Mouse (Mus musculus): ENCODE measurements around the gene Rgs3. TPM values are rescaled to one million over a fixed set of nuclear protein-coding genes. Genes with fewer than 3 reads are reported as not detected.

The Rgs3 gene
- polyA plus RNA-seq, 1 experiment from 2014 or later, result 36.3 TPM

GRCm38 (mm10) chr4:62711582-62711981 lies 151.9 kb downstream of the Rgs3 start:
- 88% methylated on average over 4 of the region's 4 CpGs for WGBS
- 0 out of 2 replicates have a peak, but pooled peaks cover under 1% of the 10 kb centered on the region for H3K4me1 ChIP-seq
- no peaks in the 10 kb centered on the region for H3K36me3 ChIP-seq (replicated peaks)
- no peak overlapping the region for H3K4me3 ChIP-seq
- no peak overlapping the region for H3K27ac ChIP-seq
- DNase-seq (ENCODE audit: extremely low spot score, low spot score), result no peak
- H3K9me3 ChIP-seq, result no peaks in the 10 kb centered on the region
- H3K27me3 ChIP-seq (ENCODE audit: poor library complexity, severe bottlenecking), result no peaks in the 10 kb centered on the region

GRCm38 (mm10) chr4:62720861-62721260 lies 161.2 kb downstream of the Rgs3 start:
- H3K4me1 ChIP-seq, result peaks cover 13% of the 10 kb centered on the region
- DNase-seq (ENCODE audit: extremely low spot score, low spot score), result no peak
- no peak overlapping the region for H3K4me3 ChIP-seq

GRCm38 (mm10) chr4:62722021-62722426 lies 162.4 kb downstream of the Rgs3 start:
- no peaks in the 10 kb centered on the region for H3K36me3 ChIP-seq (replicated peaks)
- 27% methylated on average over 3 of the region's 3 CpGs for WGBS
- no peak for DNase-seq (ENCODE audit: extremely low spot score, low spot score)
- H3K27me3 ChIP-seq (ENCODE audit: poor library complexity, severe bottlenecking), result no peaks in the 10 kb centered on the region
- peak overlapping the region; percentile 83 for H3K27ac ChIP-seq
- peaks cover 6% of the 10 kb centered on the region; the same call in 1 of the 2 replicates for H3K9me3 ChIP-seq
- peaks cover 19% of the 10 kb centered on the region for H3K4me1 ChIP-seq
- no peak overlapping the region for H3K4me3 ChIP-seq

More at GRCm38 (mm10) chr4:62720861-62721260, 161.2 kb downstream of the Rgs3 start:
- H3K27me3 ChIP-seq (ENCODE audit: poor library complexity, severe bottlenecking), result no peaks in the 10 kb centered on the region
- H3K27ac ChIP-seq, result no peak overlapping the region
- H3K36me3 ChIP-seq (replicated peaks), result no peaks in the 10 kb centered on the region
- peaks cover 6% of the 10 kb centered on the region; the same call in 1 of the 2 replicates for H3K9me3 ChIP-seq

- Histone ChIP-seq H3K36me3 (replicated peaks) (no peaks in the 10 kb centered on the region), H3K9me3 (peaks cover 6% of the 10 kb centered on the region; the same call in 1 of the 2 replicates), H3K27ac (no peak overlapping the region), H3K27me3 (ENCODE audit: poor library complexity, severe bottlenecking) (no peaks in the 10 kb centered on the region), H3K4me3 (no peak overlapping the region), H3K4me1 (peaks cover 33% of the 10 kb centered on the region)
- WGBS, result 89% methylated on average over 5 of the region's 5 CpGs
- no peak for DNase-seq (ENCODE audit: extremely low spot score, low spot score)
Measured at GRCm38 (mm10) chr4:62723795-62724194, 164.1 kb downstream of the Rgs3 start.

- Histone ChIP-seq H3K4me3 (no peak overlapping the region), H3K27ac (no peak overlapping the region), H3K36me3 (replicated peaks) (no peaks in the 10 kb centered on the region), H3K4me1 (peaks cover 33% of the 10 kb centered on the region), H3K27me3 (ENCODE audit: poor library complexity, severe bottlenecking) (no peaks in the 10 kb centered on the region), H3K9me3 (peaks cover 3% of the 10 kb centered on the region; the same call in 1 of the 2 replicates)
- no peak for DNase-seq (ENCODE audit: extremely low spot score, low spot score)
- 92% methylated on average over 5 of the region's 5 CpGs for WGBS
Measured at GRCm38 (mm10) chr4:62726282-62726937, 166.8 kb downstream of the Rgs3 start.

- Histone ChIP-seq H3K36me3 (replicated peaks) (no peaks in the 10 kb centered on the region), H3K27ac (no peak overlapping the region), H3K4me3 (no peak overlapping the region), H3K4me1 (peaks cover 28% of the 10 kb centered on the region), H3K27me3 (ENCODE audit: poor library complexity, severe bottlenecking) (no peaks in the 10 kb centered on the region), H3K9me3 (peaks cover 3% of the 10 kb centered on the region; the same call in 1 of the 2 replicates)
- 80% methylated on average over 20 of the region's 20 CpGs for WGBS
- no peak for DNase-seq (ENCODE audit: extremely low spot score, low spot score)
Measured at GRCm38 (mm10) chr4:62727541-62728303, 168.1 kb downstream of the Rgs3 start.

GRCm38 (mm10) chr4:62728471-62728870 lies 168.8 kb downstream of the Rgs3 start:
- no peaks in the 10 kb centered on the region for H3K27me3 ChIP-seq (ENCODE audit: poor library complexity, severe bottlenecking)
- no peak for DNase-seq (ENCODE audit: extremely low spot score, low spot score)
- peaks cover 36% of the 10 kb centered on the region for H3K4me1 ChIP-seq
- WGBS, result 91% methylated on average over 6 of the region's 6 CpGs
- peaks cover 3% of the 10 kb centered on the region; the same call in 1 of the 2 replicates for H3K9me3 ChIP-seq
- no peak overlapping the region for H3K4me3 ChIP-seq
- no peaks in the 10 kb centered on the region for H3K36me3 ChIP-seq (replicated peaks)
- no peak overlapping the region for H3K27ac ChIP-seq

GRCm38 (mm10) chr4:62729191-62729590 lies 169.5 kb downstream of the Rgs3 start:
- no peak for DNase-seq (ENCODE audit: extremely low spot score, low spot score)
- no peak overlapping the region for H3K4me3 ChIP-seq
- H3K9me3 ChIP-seq, result peaks cover 3% of the 10 kb centered on the region; the same call in 1 of the 2 replicates
- H3K36me3 ChIP-seq (replicated peaks), result no peaks in the 10 kb centered on the region
- H3K27me3 ChIP-seq (ENCODE audit: poor library complexity, severe bottlenecking), result no peaks in the 10 kb centered on the region
- WGBS, result 92% methylated on average over 4 of the region's 4 CpGs
- H3K4me1 ChIP-seq, result peaks cover 43% of the 10 kb centered on the region
- H3K27ac ChIP-seq, result no peak overlapping the region

GRCm38 (mm10) chr4:62729941-62730340 lies 170.3 kb downstream of the Rgs3 start:
- Histone ChIP-seq H3K36me3 (replicated peaks) (no peaks in the 10 kb centered on the region), H3K27me3 (ENCODE audit: poor library complexity, severe bottlenecking) (no peaks in the 10 kb centered on the region), H3K9me3 (peaks cover 3% of the 10 kb centered on the region; the same call in 1 of the 2 replicates), H3K4me1 (peaks cover 43% of the 10 kb centered on the region), H3K27ac (no peak overlapping the region), H3K4me3 (no peak overlapping the region)
- 85% methylated on average over 5 of the region's 5 CpGs for WGBS
- DNase-seq (ENCODE audit: extremely low spot score, low spot score), result no peak

- no peak overlapping the region for H3K4me3 ChIP-seq
- 88% methylated on average over 3 of the region's 3 CpGs for WGBS
- DNase-seq (ENCODE audit: extremely low spot score, low spot score), result no peak
- no peaks in the 10 kb centered on the region for H3K27me3 ChIP-seq (ENCODE audit: poor library complexity, severe bottlenecking)
- no peaks in the 10 kb centered on the region for H3K36me3 ChIP-seq (replicated peaks)
- no peaks in the 10 kb centered on the region for H3K9me3 ChIP-seq
- H3K4me1 ChIP-seq, result peaks cover 52% of the 10 kb centered on the region
- no peak overlapping the region for H3K27ac ChIP-seq
Measured at GRCm38 (mm10) chr4:62730861-62731260, 171.2 kb downstream of the Rgs3 start.

GRCm38 (mm10) chr4:62731531-62732063 lies 171.9 kb downstream of the Rgs3 start:
- Histone ChIP-seq H3K36me3 (replicated peaks) (no peaks in the 10 kb centered on the region), H3K27me3 (ENCODE audit: poor library complexity, severe bottlenecking) (no peaks in the 10 kb centered on the region), H3K4me3 (no peak overlapping the region), H3K9me3 (no peaks in the 10 kb centered on the region), H3K4me1 (peaks cover 54% of the 10 kb centered on the region), H3K27ac (0 out of 2 replicates have a peak overlapping the region, but pooled peaks have one; percentile 9)
- 88% methylated on average over 6 of the region's 6 CpGs for WGBS
- DNase-seq (ENCODE audit: extremely low spot score, low spot score), result no peak

GRCm38 (mm10) chr4:62732096-62732495 lies 172.4 kb downstream of the Rgs3 start:
- Histone ChIP-seq H3K27ac (0 out of 2 replicates have a peak overlapping the region, but pooled peaks have one; percentile 9), H3K4me3 (no peak overlapping the region), H3K36me3 (replicated peaks) (no peaks in the 10 kb centered on the region), H3K9me3 (no peaks in the 10 kb centered on the region), H3K27me3 (ENCODE audit: poor library complexity, severe bottlenecking) (no peaks in the 10 kb centered on the region), H3K4me1 (peaks cover 56% of the 10 kb centered on the region)
- 84% methylated on average over 7 of the region's 7 CpGs for WGBS
- DNase-seq (ENCODE audit: extremely low spot score, low spot score), result no peak

- Histone ChIP-seq H3K27ac (peak overlapping the region; percentile 65), H3K4me1 (peaks cover 49% of the 10 kb centered on the region), H3K4me3 (no peak overlapping the region), H3K36me3 (replicated peaks) (no peaks in the 10 kb centered on the region), H3K9me3 (no peaks in the 10 kb centered on the region), H3K27me3 (ENCODE audit: poor library complexity, severe bottlenecking) (no peaks in the 10 kb centered on the region)
- DNase-seq (ENCODE audit: extremely low spot score, low spot score), result no peak
- WGBS, result 60% methylated on average over 2 of the region's 2 CpGs
Measured at GRCm38 (mm10) chr4:62732840-62733239, 173.2 kb downstream of the Rgs3 start.

All from forebrain, embryonic 10.5 days (tissue).